Mouse (Mus musculus): ENCODE measurements around the gene Zscan10.
"Not testable (repeated sequence)": the region's sequence is repeated elsewhere in the genome, so short reads cannot be mapped to it uniquely, and the experiment has no call there.

The Zscan10 gene

DNA sequence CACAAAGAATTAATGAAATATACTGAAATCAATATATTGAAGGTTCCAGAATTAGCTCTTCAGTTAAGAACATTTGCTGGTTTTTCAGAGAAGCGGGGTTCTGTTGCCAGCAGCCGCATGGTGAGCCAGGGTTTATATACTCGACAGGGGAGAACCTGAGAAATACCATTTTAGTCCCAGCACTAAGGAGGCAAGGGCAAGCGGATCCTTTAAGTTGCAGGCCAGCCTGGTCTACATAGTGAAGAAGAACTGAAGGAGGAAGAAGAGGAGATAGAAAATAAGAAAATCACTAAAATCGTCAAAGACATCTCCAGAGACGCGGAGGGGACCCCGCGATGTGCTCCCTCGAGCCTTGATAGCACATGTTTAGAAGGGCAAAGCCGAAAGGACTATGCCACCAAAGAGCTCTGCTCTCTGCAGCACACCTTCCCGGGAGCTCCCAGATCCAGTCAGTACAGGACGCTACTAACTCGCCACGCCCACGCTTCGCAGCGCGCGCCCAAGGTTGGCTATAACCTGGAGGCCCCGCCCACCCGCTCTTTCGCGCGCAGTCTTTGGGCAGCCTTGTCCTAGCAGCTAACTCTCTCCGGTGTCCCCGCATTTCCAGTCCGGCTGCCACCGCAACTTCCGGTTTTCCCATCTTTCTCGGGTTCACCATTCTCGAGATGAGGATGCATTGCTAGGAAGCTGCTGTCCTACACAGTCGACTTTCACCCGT, 8.3 kb upstream of the Zscan10 start:
- DNase-seq: peak; percentile 80

GRCm38 (mm10) chr17:23592926-23593300, 7.7 kb upstream of the Zscan10 start:
- DNase-seq: no peak

- not testable (repeated sequence) for DNase-seq
Observed at GRCm38 (mm10) chr17:23595139-23595538, 5.5 kb upstream of the Zscan10 start.

- DNase-seq: peak; percentile 70 to 71
Observed at GRCm38 (mm10) chr17:23598582-23599552, 1.8 kb upstream of the Zscan10 start, which contains the start of gene Zfp13. Gene Zfp13 (minus strand): TSS chr17:23599487.

DNA sequence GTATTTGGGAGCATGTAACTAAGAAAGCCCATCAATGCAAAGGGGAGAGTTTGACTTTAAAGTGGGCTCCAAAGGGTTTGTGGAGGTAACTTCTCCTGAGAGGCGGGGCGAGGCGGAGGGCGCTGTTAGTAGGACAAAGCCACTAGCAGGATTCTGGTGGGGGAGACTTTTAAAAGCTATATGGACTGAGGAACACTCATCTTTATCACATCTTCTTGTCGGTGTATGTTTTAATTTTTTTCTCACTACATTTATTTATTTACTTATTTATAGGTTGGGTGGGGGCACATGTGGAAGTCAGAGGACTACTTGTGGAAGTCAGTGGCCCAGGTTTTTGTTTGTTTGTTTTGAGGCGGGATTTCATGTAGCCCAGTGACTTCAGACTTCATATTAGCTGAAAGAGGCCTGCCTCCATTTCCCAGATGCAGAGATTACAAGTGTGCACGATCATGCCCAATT, 1.0 kb upstream of the Zscan10 start:
- DNase-seq: peak in 1 of 2 experiments; percentile 21

GRCm38 (mm10) chr17:23601836-23602585, 1.4 kb downstream of the Zscan10 start:
- DNase-seq: no peak

DNA sequence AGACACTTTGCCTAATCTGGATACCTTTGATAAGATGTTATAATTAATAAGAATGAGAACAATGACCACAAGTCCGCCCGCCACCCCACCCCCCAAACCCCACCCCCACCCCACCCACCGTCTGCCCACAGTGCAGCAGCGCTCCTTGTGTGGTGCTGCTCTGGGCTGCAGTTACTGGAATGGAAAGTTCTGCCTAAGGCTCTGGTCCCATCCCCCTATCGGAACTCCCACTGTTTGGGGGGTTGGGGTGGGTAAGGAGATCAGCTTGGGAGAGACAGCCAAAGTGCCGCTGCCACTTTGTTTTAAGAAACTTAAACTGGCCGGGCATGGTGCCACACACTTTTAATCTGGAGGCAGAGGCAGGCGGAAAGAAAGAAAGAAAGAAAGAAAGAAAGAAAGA, 2.4 kb downstream of the Zscan10 start:
- DNase-seq: no peak

DNA sequence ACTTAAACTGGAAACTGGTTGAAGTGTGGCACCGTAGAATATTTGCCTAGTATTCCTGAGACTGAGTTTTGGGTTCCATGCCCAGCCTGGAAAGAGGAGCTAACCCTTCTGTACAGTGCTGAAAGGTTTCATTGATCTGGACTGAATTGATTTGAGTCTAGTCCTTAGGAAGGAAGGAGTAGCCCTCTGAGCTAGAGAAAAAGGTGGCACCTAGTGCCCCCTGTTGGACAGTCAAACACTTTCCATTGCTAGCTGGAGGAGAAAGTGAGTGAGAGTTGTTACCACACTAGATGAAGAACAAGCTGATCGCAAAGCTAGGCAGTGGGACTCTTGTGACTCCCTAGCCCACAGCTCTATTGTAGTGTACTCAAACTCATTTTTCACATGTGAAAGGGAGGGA, 2.9 kb downstream of the Zscan10 start:
- DNase-seq: peak; percentile 38 to 46

DNA sequence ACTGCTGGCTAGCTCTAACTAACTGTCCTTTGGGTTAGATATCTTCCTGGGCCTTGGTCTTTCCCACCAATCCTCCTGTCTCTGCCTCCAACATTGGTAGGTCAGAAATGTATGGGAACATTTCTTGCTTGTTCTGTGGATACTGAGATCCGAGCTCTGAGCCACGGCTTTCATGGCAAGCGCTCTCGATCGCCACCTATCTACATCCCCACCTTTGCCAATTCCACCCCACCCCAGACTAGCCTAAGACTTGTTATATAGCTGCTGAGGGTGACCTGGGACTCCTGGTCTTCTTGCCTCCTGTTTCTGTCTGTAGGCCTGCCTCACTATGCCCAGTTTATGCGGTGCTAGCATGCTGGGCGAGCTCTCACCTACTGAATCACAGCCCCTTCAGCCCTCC, 3.7 kb downstream of the Zscan10 start:
- no peak for DNase-seq

GRCm38 (mm10) chr17:23605220-23605619, 4.6 kb downstream of the Zscan10 start:
- DNase-seq: no peak

DNA sequence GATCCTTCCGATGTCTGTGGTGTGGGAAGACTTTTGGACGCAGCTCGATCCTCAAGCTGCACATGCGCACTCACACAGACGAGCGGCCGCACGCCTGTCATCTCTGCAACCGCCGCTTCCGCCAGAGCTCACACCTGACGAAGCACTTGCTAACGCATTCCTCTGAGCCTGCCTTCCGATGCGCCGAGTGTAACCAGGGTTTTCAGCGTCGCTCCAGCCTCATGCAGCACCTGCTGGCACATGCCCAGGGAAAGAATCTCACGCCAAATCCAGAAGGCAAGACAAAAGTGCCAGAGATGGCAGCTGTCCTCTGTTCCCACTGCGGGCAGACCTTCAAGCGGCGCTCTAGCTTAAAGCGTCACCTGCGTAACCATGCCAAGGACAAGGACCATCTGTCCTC, 9.0 kb downstream of the Zscan10 start:
- DNase-seq: no peak

DNA sequence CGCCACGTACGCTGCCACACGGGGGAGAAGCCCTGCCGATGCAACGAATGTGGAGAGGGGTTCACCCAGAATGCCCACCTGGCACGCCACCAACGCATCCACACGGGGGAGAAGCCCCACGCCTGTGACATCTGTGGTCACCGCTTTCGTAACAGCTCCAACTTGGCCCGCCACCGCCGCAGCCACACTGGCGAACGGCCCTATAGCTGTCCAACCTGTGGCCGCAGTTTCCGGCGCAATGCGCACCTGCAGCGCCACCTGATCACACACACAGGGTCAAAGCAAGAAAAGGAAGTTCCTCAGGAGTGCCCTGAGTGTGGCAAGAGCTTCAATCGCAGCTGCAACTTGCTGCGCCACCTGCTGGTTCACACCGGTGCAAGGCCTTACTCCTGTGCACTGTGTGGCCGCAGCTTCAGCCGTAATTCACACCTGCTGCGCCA, 9.7 kb downstream of the Zscan10 start:
- DNase-seq: peak; percentile 87 to 89

GRCm38 (mm10) chr17:23617087-23617486, 16.4 kb downstream of the Zscan10 start:
- no peak for DNase-seq

GRCm38 (mm10) chr17:23620351-23620750, 19.7 kb downstream of the Zscan10 start:
- DNase-seq: no peak

DNA sequence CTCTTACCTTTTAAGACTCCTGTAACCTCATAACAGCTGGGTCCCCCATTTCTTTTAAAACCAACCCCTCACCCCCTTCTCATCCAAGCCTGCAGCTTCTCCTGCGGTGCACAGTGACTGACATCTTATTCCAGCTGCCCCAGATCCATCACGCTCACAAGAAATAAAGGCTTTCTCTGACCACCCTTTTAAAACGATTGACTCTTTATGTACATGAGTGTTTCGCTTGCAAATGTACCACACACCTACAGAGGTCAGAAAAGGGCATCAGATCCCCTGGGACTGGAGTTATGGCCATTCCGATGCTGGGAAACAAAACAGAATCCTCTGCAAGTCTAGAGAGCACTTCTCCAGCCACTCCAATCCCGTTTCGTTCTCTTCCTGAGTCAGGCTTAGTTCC, 27.2 kb downstream of the Zscan10 start:
- DNase-seq: no peak

DNA sequence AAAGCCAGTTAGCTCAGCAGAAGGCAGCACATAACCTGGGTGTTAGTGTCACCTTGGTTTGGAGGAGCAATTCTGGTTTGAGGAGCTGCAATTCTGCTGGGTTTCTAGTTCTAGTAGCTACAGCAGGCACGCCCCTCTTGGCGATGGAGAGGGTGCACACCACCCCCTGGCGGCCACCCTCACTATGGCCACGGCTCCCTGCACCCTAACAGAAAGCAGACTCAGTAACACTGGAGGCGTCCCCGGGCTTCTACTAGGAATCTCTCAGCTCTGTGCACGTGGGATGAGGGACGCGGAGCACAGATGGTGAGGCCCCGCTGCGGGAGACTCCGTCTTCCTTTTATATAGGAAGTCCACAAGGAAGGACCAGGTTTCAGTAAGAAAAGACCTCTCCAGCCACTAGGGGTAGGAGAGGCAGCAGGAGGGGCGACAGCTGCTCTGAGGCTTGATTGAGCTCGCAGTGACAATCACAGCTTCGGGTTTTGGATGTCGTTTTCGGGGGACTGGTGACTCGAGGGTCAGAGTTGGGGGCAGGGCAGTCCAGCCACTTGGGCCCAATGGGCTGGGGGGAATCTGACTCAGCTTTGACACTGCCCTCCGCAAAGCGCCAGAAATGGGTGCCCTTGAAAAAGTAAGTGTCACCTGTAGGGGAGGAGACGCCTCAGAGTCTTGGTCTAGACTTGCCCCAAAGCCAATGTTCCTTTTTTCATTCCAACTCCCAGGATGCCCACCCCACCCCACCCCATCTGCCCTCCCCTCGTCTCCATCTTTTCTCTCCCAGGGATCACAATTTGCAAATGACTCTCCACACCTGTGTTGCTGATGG, 29.8 kb downstream of the Zscan10 start:
- peak; percentile 86 to 88 for DNase-seq

DNA sequence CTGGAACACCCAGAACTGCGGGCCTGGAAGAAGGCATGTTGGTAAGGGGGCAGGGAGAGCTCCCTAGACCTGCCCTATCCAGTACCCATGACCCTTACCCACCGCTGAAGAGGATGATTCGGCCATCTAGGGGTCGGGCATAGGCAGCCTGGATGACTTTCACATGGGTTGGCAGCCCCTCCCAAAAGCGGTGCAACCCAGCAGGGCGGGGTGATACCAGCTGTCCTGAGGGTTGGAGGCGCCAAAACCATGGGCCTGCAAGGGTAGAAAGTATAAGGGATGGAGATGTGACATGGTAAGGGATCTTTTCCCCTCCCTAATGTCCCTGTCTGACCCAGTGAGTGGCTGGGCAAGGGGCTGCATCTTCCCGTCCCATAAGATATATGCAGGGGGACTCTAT, 30.6 kb downstream of the Zscan10 start:
- DNase-seq: no peak

DNA sequence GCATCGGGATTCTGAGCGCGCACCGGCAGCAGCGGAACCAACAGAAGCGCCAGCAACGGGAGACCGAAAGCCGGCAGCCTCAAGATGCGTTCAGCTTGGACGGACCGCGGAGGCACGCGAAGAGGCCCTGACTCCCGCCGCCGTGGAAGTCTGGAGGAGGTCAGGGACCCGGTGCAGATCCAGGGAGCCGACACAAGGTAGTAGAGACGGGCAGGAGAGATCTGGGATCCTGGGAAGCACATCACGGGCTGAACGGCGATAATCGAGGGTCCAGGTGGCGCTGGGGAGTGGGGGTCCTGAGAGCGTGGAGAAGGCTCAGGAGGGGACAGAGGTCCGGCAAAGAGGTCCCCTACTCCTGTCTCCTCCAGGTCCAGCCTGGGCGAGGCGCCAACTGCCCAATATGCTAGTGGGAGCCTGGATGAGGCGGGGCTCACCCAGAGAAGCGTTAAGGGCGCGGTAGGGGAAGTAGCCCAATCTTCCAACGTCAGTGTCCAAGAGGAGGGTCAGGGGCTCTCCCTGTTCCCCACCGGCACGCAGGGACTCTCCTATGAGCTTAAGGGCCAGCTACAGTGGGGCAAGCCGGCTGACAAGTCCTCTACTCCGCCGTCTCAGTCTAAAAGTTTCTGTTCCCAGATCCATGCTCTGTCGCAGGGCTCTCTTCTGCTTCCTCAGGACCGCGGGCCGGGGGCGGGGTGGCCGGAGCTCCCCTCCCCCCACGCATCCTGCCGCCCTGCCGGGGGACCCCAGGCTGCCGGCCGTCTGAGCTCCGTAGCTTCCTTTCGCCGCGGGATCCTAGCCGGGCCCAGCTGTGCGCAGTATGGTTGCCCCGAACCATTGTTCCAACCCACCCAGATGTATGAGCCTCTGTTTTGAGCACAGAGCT, 44.2 kb downstream of the Zscan10 start, which contains the start of gene Mmp25:
TSS of gene Mmp25 (minus strand) at position 665 of the 883 bp plus-strand sequence.
- no peak for DNase-seq

DNA sequence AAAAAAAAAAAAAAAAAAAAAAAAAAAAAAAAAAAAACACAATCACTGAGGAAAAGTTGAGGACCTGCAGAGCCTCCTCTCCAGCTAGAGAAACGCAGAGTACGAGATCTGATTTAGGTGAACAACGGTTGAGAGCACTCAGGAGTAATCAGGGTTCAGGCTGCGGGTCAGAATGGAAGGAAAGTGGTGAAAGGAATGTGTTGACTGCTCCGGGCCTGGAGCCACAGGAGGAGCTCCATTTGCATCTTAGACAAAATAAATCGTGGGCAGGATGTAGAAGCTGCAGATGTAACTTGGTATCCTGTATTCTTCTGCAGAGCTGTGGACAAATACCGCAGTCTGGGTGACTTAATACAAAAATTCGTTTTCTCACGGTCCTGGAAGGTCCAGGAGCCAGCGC, 45.2 kb downstream of the Zscan10 start:
- DNase-seq: no peak

DNA sequence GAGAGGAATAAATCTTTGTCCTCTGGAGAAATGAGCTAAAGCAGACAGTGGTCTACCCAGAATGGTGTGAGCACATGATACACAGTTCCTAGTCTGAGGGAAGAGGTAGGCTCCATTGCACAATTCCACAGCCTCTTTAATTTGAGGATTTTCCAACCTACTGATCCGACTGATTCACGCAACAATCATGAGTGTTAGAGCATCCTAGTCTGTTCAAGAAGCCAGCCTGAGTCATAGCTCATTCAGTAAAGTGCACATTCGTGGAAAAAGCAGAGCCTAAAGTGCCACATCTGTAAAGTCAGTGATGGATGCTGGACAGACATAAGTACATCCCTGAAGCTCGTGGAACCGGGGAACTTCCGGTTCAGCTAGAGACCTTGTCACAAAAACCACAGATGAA, 50.7 kb downstream of the Zscan10 start:
- no peak for DNase-seq

DNA sequence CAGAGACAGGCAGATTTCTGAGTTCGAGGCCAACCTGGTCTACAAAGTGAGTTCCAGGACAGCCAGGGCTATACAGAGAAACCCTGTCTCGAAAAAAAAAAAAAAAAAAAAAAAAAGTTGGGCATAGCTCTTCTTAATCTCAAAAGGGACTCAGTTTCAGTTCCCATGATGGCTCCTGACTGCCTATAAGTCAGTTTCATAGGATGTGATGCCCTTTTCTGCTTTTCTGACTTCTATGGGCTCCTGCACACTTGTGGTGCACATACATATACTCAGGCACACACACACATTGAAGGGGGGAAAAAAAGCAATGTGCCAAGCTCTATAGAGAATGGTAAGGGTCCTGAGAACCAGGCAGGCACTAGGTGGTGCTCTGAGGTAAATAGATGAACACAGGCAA, 52.7 kb downstream of the Zscan10 start:
- DNase-seq: no peak
